Mouse (Mus musculus): ENCODE measurements around the gene Pde4d. TPM values are rescaled to one million over a fixed set of nuclear protein-coding genes. Genes with fewer than 3 reads are reported as not detected.

Gene Pde4d
- polyA plus RNA-seq, 1 experiment from 2014 or later = 14.6 TPM

GRCm38 (mm10) chr13:109437231-109437776 lies 987.6 kb downstream of the Pde4d start:
- H3K9ac ChIP-seq (replicated peaks; ENCODE audit: low read length) = no peak overlapping the region
- H3K4me1 ChIP-seq (ENCODE audit: control insufficient read depth, insufficient read depth, low read length) = no peaks in the 10 kb centered on the region
- ATAC-seq (replicated peaks; ENCODE audit: insufficient number of reproducible peaks, low FRiP score, low TSS enrichment, low read depth) = no peak
- H3K9me3 ChIP-seq (replicated peaks; ENCODE audit: control insufficient read depth, low read length) = no peaks in the 10 kb centered on the region
- H3K36me3 ChIP-seq (replicated peaks; ENCODE audit: control insufficient read depth, insufficient read depth, low read depth, low read length) = no peaks in the 10 kb centered on the region
- H3K27me3 ChIP-seq (ENCODE audit: control insufficient read depth, insufficient read depth, low read length) = no peaks in the 10 kb centered on the region
- no peak overlapping the region for H3K27ac ChIP-seq (replicated peaks; ENCODE audit: low read depth, low read length)
- H3K4me3 ChIP-seq (ENCODE audit: low read depth, low read length) = no peak overlapping the region
- H3K4me2 ChIP-seq (ENCODE audit: low read depth, low read length) = no peak overlapping the region
- 68% methylated on average over 4 of the region's 4 CpGs for WGBS
- no peak for DNase-seq (ENCODE audit: low spot score)

GRCm38 (mm10) chr13:109439436-109440161 lies 989.9 kb downstream of the Pde4d start:
- peak overlapping the region; percentile 44; the same call in 1 of the 2 replicates for H3K4me3 ChIP-seq (ENCODE audit: low read depth, low read length)
- peak overlapping the region; percentile 71 for H3K4me2 ChIP-seq (ENCODE audit: low read depth, low read length)
- no peak for ATAC-seq (replicated peaks; ENCODE audit: insufficient number of reproducible peaks, low FRiP score, low TSS enrichment, low read depth)
- H3K36me3 ChIP-seq (replicated peaks; ENCODE audit: control insufficient read depth, insufficient read depth, low read depth, low read length) = no peaks in the 10 kb centered on the region
- peak; percentile 7 for DNase-seq (ENCODE audit: low spot score)
- H3K9me3 ChIP-seq (replicated peaks; ENCODE audit: control insufficient read depth, low read length) = no peaks in the 10 kb centered on the region
- H3K27me3 ChIP-seq (ENCODE audit: control insufficient read depth, insufficient read depth, low read length) = no peaks in the 10 kb centered on the region
- no peak overlapping the region for H3K9ac ChIP-seq (replicated peaks; ENCODE audit: low read length)
- 53% methylated on average over 5 of the region's 5 CpGs for WGBS
- H3K27ac ChIP-seq (replicated peaks; ENCODE audit: low read depth, low read length) = peak overlapping the region; percentile 73; the same call in 1 of the 2 replicates
- no peaks in the 10 kb centered on the region for H3K4me1 ChIP-seq (ENCODE audit: control insufficient read depth, insufficient read depth, low read length)

GRCm38 (mm10) chr13:109440331-109440730 lies 990.6 kb downstream of the Pde4d start:
- WGBS = under 1% methylated on average over 8 of the region's 8 CpGs
- H3K27me3 ChIP-seq (ENCODE audit: control insufficient read depth, insufficient read depth, low read length) = no peaks in the 10 kb centered on the region
- H3K4me2 ChIP-seq (ENCODE audit: low read depth, low read length) = peak overlapping the region; percentile 71
- peak overlapping the region; percentile 73 for H3K27ac ChIP-seq (replicated peaks; ENCODE audit: low read depth, low read length)
- H3K4me1 ChIP-seq (ENCODE audit: control insufficient read depth, insufficient read depth, low read length) = no peaks in the 10 kb centered on the region
- peak; percentile 84 for DNase-seq (ENCODE audit: low spot score)
- H3K9me3 ChIP-seq (replicated peaks; ENCODE audit: control insufficient read depth, low read length) = no peaks in the 10 kb centered on the region
- ATAC-seq (replicated peaks; ENCODE audit: insufficient number of reproducible peaks, low FRiP score, low TSS enrichment, low read depth) = peak; percentile 58
- H3K36me3 ChIP-seq (replicated peaks; ENCODE audit: control insufficient read depth, insufficient read depth, low read depth, low read length) = no peaks in the 10 kb centered on the region
- peak overlapping the region; percentile 38 for H3K9ac ChIP-seq (replicated peaks; ENCODE audit: low read length)
- H3K4me3 ChIP-seq (ENCODE audit: low read depth, low read length) = peak overlapping the region; percentile 44

DNA sequence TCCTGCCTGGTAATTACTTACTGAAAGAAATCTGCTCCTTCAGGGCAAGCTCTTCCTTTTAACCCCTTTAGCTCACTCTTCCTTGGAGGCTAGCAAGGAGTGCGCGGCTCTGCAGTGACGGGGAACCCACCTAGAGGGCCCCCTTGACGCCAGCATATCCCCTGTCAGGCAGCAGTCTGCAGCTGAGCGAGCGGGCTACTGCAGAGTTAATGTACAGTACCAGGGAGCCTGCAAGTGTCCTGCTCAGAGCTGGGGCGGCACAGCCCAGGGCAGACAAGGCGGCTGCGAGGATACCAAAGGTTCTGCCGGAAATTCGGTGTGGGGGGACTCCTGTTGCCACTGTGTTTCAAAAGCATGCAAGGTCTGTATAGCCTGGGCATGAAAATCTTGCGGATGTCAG lies 991.1 kb downstream of the Pde4d start:
- Histone ChIP-seq H3K9ac (replicated peaks; ENCODE audit: low read length) (peak overlapping the region; percentile 51), H3K4me3 (ENCODE audit: low read depth, low read length) (peak overlapping the region; percentile 44), H3K27me3 (ENCODE audit: control insufficient read depth, insufficient read depth, low read length) (no peaks in the 10 kb centered on the region), H3K4me2 (ENCODE audit: low read depth, low read length) (peak overlapping the region; percentile 71), H3K36me3 (replicated peaks; ENCODE audit: control insufficient read depth, insufficient read depth, low read depth, low read length) (no peaks in the 10 kb centered on the region), H3K27ac (replicated peaks; ENCODE audit: low read depth, low read length) (peak overlapping the region; percentile 73), H3K9me3 (replicated peaks; ENCODE audit: control insufficient read depth, low read length) (no peaks in the 10 kb centered on the region), H3K4me1 (ENCODE audit: control insufficient read depth, insufficient read depth, low read length) (no peaks in the 10 kb centered on the region)
- ATAC-seq (replicated peaks; ENCODE audit: insufficient number of reproducible peaks, low FRiP score, low TSS enrichment, low read depth) (peak; percentile 99), DNase-seq (ENCODE audit: low spot score) (peak; percentile 90)
- 0% methylated on average over 12 of the region's 12 CpGs for WGBS

- Histone ChIP-seq H3K4me2 (ENCODE audit: low read depth, low read length) (peak overlapping the region; percentile 71), H3K9me3 (replicated peaks; ENCODE audit: control insufficient read depth, low read length) (no peaks in the 10 kb centered on the region), H3K9ac (replicated peaks; ENCODE audit: low read length) (peak overlapping the region; percentile 51), H3K4me3 (ENCODE audit: low read depth, low read length) (peak overlapping the region; percentile 44), H3K4me1 (ENCODE audit: control insufficient read depth, insufficient read depth, low read length) (no peaks in the 10 kb centered on the region), H3K36me3 (replicated peaks; ENCODE audit: control insufficient read depth, insufficient read depth, low read depth, low read length) (no peaks in the 10 kb centered on the region), H3K27ac (replicated peaks; ENCODE audit: low read depth, low read length) (peak overlapping the region; percentile 73; the same call in 1 of the 2 replicates), H3K27me3 (ENCODE audit: control insufficient read depth, insufficient read depth, low read length) (no peaks in the 10 kb centered on the region)
- no peak for ATAC-seq (replicated peaks; ENCODE audit: insufficient number of reproducible peaks, low FRiP score, low TSS enrichment, low read depth)
- 25% methylated on average over 12 of the region's 12 CpGs for WGBS
- peak; percentile 33 for DNase-seq (ENCODE audit: low spot score)
Observed at GRCm38 (mm10) chr13:109441401-109441973, 991.7 kb downstream of the Pde4d start.

DNA sequence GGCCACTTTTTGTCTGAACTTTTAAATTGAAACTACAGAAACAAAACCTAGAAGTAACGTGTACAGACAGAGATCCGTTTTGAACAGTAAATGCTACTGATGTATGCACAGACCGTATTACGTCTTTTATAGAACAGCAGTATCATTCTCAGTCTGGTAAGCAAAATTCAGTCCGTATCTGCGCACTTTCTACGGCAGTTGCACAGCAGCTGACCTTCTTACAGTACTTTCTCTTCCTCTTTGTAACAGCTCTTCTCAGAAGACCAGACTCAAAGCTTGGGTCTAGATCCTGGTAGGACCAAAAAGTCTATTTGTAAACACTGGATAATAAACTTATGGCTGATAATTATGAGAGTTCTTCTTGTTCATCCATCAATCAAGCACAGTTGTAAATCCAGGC lies 996.4 kb downstream of the Pde4d start:
- WGBS = 91% methylated on average over 7 of the region's 7 CpGs
- no peaks in the 10 kb centered on the region for H3K36me3 ChIP-seq (replicated peaks; ENCODE audit: control insufficient read depth, insufficient read depth, low read depth, low read length)

GRCm38 (mm10) chr13:109448121-109448520 lies 998.4 kb downstream of the Pde4d start:
- no peaks in the 10 kb centered on the region for H3K9me3 ChIP-seq (replicated peaks; ENCODE audit: control insufficient read depth, low read length)
- H3K9ac ChIP-seq (replicated peaks; ENCODE audit: low read length) = no peak overlapping the region
- DNase-seq (ENCODE audit: low spot score) (no peak), ATAC-seq (replicated peaks; ENCODE audit: insufficient number of reproducible peaks, low FRiP score, low TSS enrichment, low read depth) (no peak)
- H3K27me3 ChIP-seq (ENCODE audit: control insufficient read depth, insufficient read depth, low read length) = no peaks in the 10 kb centered on the region
- H3K36me3 ChIP-seq (replicated peaks; ENCODE audit: control insufficient read depth, insufficient read depth, low read depth, low read length) = no peaks in the 10 kb centered on the region
- 78% methylated on average over 5 of the region's 5 CpGs for WGBS
- no peak overlapping the region for H3K4me2 ChIP-seq (ENCODE audit: low read depth, low read length)
- H3K4me1 ChIP-seq (ENCODE audit: control insufficient read depth, insufficient read depth, low read length) = no peaks in the 10 kb centered on the region
- H3K4me3 ChIP-seq (ENCODE audit: low read depth, low read length) = no peak overlapping the region
- H3K27ac ChIP-seq (replicated peaks; ENCODE audit: low read depth, low read length) = no peak overlapping the region

More for the DNA sequence above, 996.4 kb downstream of the Pde4d start:
- ATAC-seq (replicated peaks; ENCODE audit: insufficient number of reproducible peaks, low FRiP score, low TSS enrichment, low read depth) (no peak), DNase-seq (ENCODE audit: low spot score) (no peak)
- Histone ChIP-seq H3K4me3 (ENCODE audit: low read depth, low read length) (no peak overlapping the region), H3K4me1 (ENCODE audit: control insufficient read depth, insufficient read depth, low read length) (no peaks in the 10 kb centered on the region), H3K27ac (replicated peaks; ENCODE audit: low read depth, low read length) (no peak overlapping the region), H3K27me3 (ENCODE audit: control insufficient read depth, insufficient read depth, low read length) (no peaks in the 10 kb centered on the region), H3K9me3 (replicated peaks; ENCODE audit: control insufficient read depth, low read length) (no peaks in the 10 kb centered on the region), H3K4me2 (ENCODE audit: low read depth, low read length) (no peak overlapping the region), H3K9ac (replicated peaks; ENCODE audit: low read length) (no peak overlapping the region)

- Histone ChIP-seq H3K9me3 (replicated peaks; ENCODE audit: control insufficient read depth, low read length) (no peaks in the 10 kb centered on the region), H3K27ac (replicated peaks; ENCODE audit: low read depth, low read length) (no peak overlapping the region), H3K4me1 (ENCODE audit: control insufficient read depth, insufficient read depth, low read length) (no peaks in the 10 kb centered on the region), H3K36me3 (replicated peaks; ENCODE audit: control insufficient read depth, insufficient read depth, low read depth, low read length) (no peaks in the 10 kb centered on the region), H3K4me3 (ENCODE audit: low read depth, low read length) (no peak overlapping the region), H3K27me3 (ENCODE audit: control insufficient read depth, insufficient read depth, low read length) (no peaks in the 10 kb centered on the region), H3K9ac (replicated peaks; ENCODE audit: low read length) (no peak overlapping the region), H3K4me2 (ENCODE audit: low read depth, low read length) (no peak overlapping the region)
- DNase-seq (ENCODE audit: low spot score) (no peak), ATAC-seq (replicated peaks; ENCODE audit: insufficient number of reproducible peaks, low FRiP score, low TSS enrichment, low read depth) (no peak)
Observed at GRCm38 (mm10) chr13:109474344-109474743, 1024.6 kb downstream of the Pde4d start.

Data from embryonic facial prominence, embryonic 11.5 days (tissue).